In genomic region chr10:127233141-127233540, GRCm38 (mm10) we compare ENCODE assay signal across 14 mouse cellular contexts. TPM values are rescaled to one million over a fixed set of nuclear protein-coding genes. Genes with fewer than 3 reads are reported as not detected.
A peak's percentile ranks its signal among the peaks of the same experiment; 100 is the strongest.
DNase-seq lines count a peak whose midpoint lies in the region; ATAC-seq and TF ChIP-seq lines count a peak whose summit lies in the region.
"Had no signal": no experiment of that assay in that cellular context is flagged by ENCODE, and none has a peak within 500 bp of the region (broad histone marks: within the 10 kb centered on the region; RNA-seq: fewer than 3 reads in every experiment).

No protein-coding gene starts in this region.

- H3K9me3 ChIP-seq in midbrain, embryonic 13.5 days, result no peaks in the 10 kb centered on the region
- no peaks in the 10 kb centered on the region for H3K9me3 ChIP-seq in hindbrain, embryonic 14.5 days (ENCODE audit: control insufficient read depth, low read length)

- peaks cover 12% of the 10 kb centered on the region for H3K4me1 ChIP-seq in thymus, adult 2 months (replicated peaks; ENCODE audit: control insufficient read depth, insufficient read depth, low read length)
- no peaks in the 10 kb centered on the region for H3K4me1 ChIP-seq in midbrain, embryonic 13.5 days (replicated peaks)
- H3K4me1 ChIP-seq in hindbrain, embryonic 14.5 days (replicated peaks; ENCODE audit: control insufficient read depth, insufficient read depth, low read length), result no peaks in the 10 kb centered on the region

- H3K27ac ChIP-seq in layer of hippocampus, adult 2 months, result no peak overlapping the region
- H3K27ac ChIP-seq in thymus, adult 2 months (ENCODE audit: control insufficient read depth, insufficient read depth, low read length), result no peak overlapping the region
- no peak overlapping the region for H3K27ac ChIP-seq in midbrain, embryonic 13.5 days
- H3K27ac ChIP-seq in hindbrain, embryonic 14.5 days, result no peak overlapping the region

- H3K4me2 ChIP-seq in midbrain, embryonic 13.5 days (replicated peaks), result no peak overlapping the region
- no peak overlapping the region for H3K4me2 ChIP-seq in hindbrain, embryonic 14.5 days (replicated peaks)

- H3K36me3 ChIP-seq in thymus, adult 2 months (ENCODE audit: control insufficient read depth, insufficient read depth, low read length), result no peaks in the 10 kb centered on the region
- peaks cover 85% of the 10 kb centered on the region for H3K36me3 ChIP-seq in midbrain, embryonic 13.5 days
- peaks cover 92% of the 10 kb centered on the region for H3K36me3 ChIP-seq in hindbrain, embryonic 14.5 days (replicated peaks; ENCODE audit: control insufficient read depth, insufficient read depth)

- H3K4me3 ChIP-seq in layer of hippocampus, adult 2 months, result no peak overlapping the region
- no peak overlapping the region for H3K4me3 ChIP-seq in thymus, adult 2 months (ENCODE audit: control insufficient read depth, insufficient read depth, low read length)
- no peak overlapping the region for H3K4me3 ChIP-seq in midbrain, embryonic 13.5 days (replicated peaks)
- no peak overlapping the region for H3K4me3 ChIP-seq in hindbrain, embryonic 14.5 days (replicated peaks; ENCODE audit: low read length)

- whole genome bisulfite sequencing in thymus, adult 2 months, result 92% methylated on average over 9 of the region's 9 CpGs
- WGBS in midbrain, embryonic 13.5 days, result 82% methylated on average over 9 of the region's 9 CpGs
- 87% methylated on average over 9 of the region's 9 CpGs for WGBS in hindbrain, embryonic 14.5 days

- peak; percentile 59 for TF ChIP-seq CTCF in layer of hippocampus, adult 2 months (conservative IDR thresholded peaks at IDR 0.05)
- peak; percentile 40; the same call in 1 of the 2 replicates for TF ChIP-seq CTCF in thymus, adult 2 months (IDR thresholded peaks at IDR 0.05; ENCODE audit: borderline replicate concordance, control insufficient read depth, extremely low read depth, insufficient read depth, low read length, poor library complexity)

- no peak overlapping the region for H3K9ac ChIP-seq in midbrain, embryonic 13.5 days (replicated peaks)
- no peak overlapping the region for H3K9ac ChIP-seq in hindbrain, embryonic 14.5 days

- H3K27me3 ChIP-seq in thymus, adult 2 months (ENCODE audit: control insufficient read depth, insufficient read depth, low read length), result peaks cover 6% of the 10 kb centered on the region; the same call in 1 of the 2 replicates
- H3K27me3 ChIP-seq in midbrain, embryonic 13.5 days, result no peaks in the 10 kb centered on the region
- H3K27me3 ChIP-seq in hindbrain, embryonic 14.5 days (ENCODE audit: control insufficient read depth, insufficient read depth, low read length), result no peaks in the 10 kb centered on the region

- no peak for TF ChIP-seq POLR2A in thymus, adult 2 months (IDR thresholded peaks at IDR 0.05; ENCODE audit: control insufficient read depth, extremely low read depth, insufficient read depth, low read length, poor library complexity)

- DNase-seq in layer of hippocampus, adult 2 months (ENCODE audit: low spot score in 2 of 2), result no peak
- DNase-seq in layer of hippocampus, postnatal 36 days, result no peak
- peak; percentile 29 for DNase-seq in thymus, adult 2 months
- DNase-seq in thymus, adult 18-20 months, result no peak
- peak; percentile 57 for DNase-seq in brain, adult 2 months (ENCODE audit: low read depth, low spot score)
- no peak for DNase-seq in right cerebral cortex, postnatal 36 days (ENCODE audit: low spot score in 2 of 2)
- DNase-seq in hindbrain, embryonic 14.5 days (ENCODE audit: low spot score), result no peak
- DNase-seq: adrenal gland, postnatal 36 days; kidney, postnatal 25 days; midbrain, embryonic 14.5 days had no signal

- no peak for ATAC-seq in midbrain, embryonic 13.5 days
- ATAC-seq in hindbrain, embryonic 14.5 days (ENCODE audit: low FRiP score), result no peak
- ATAC-seq: forebrain, embryonic 14.5 days; Patski had no signal

RNA-seq across cellular contexts. Expression of gene Pip4k2c, which starts 21.8 kb away (rescaled TPM):
- total RNA-seq in layer of hippocampus, adult 2 months (2021), result 10 to 100 TPM; 98.0 to 98.6 TPM
- 10 to 100 TPM; 91.1 to 95.7 TPM for total RNA-seq in layer of hippocampus, postnatal 36 days (2021)
- polyA plus RNA-seq in thymus, adult 2 months (2012; rRNA removed), result 34.4 and 36.1 TPM in 2 replicates
- polyA plus RNA-seq in midbrain, embryonic 13.5 days (2015; fragmentation: Nextera tagmentation; extraction: Ambion mirVana), result 16.9 and 17.3 TPM in 2 replicates
- 16.8 and 17.1 TPM in 2 replicates for polyA plus RNA-seq in hindbrain, embryonic 14.5 days (2014; fragmentation: Nextera tagmentation; extraction: Ambion mirVana)

RNA-seq across cellular contexts. Expression of gene Kif5a, which starts 30.0 kb away (rescaled TPM):
- total RNA-seq in layer of hippocampus, adult 2 months (2021), result 100 to 1,000 TPM; 715 to 773 TPM
- 100 to 1,000 TPM; 715 to 742 TPM for total RNA-seq in layer of hippocampus, postnatal 36 days (2021)
- polyA plus RNA-seq in thymus, adult 2 months (2012; rRNA removed), result 1.2 and 1.5 TPM in 2 replicates
- 73.0 and 76.7 TPM in 2 replicates for polyA plus RNA-seq in midbrain, embryonic 13.5 days (2015; fragmentation: Nextera tagmentation; extraction: Ambion mirVana)
- 118 and 129 TPM in 2 replicates for polyA plus RNA-seq in hindbrain, embryonic 14.5 days (2014; fragmentation: Nextera tagmentation; extraction: Ambion mirVana)
- total RNA-seq: neutrophil, adult 5-6 weeks had no signal

RNA-seq across cellular contexts. Expression of gene Dctn2, which starts 33.0 kb away (rescaled TPM):
- 100 to 1,000 TPM; 259 to 272 TPM for total RNA-seq in layer of hippocampus, adult 2 months (2021)
- 100 to 1,000 TPM; 254 to 258 TPM for total RNA-seq in layer of hippocampus, postnatal 36 days (2021)
- 168 and 200 TPM in 2 replicates for polyA plus RNA-seq in thymus, adult 2 months (2012; rRNA removed)
- 310 TPM in 2 replicates for polyA plus RNA-seq in midbrain, embryonic 13.5 days (2015; fragmentation: Nextera tagmentation; extraction: Ambion mirVana)
- polyA plus RNA-seq in hindbrain, embryonic 14.5 days (2014; fragmentation: Nextera tagmentation; extraction: Ambion mirVana), result 281 and 296 TPM in 2 replicates

RNA-seq across cellular contexts. Expression of gene Dtx3, which starts 37.6 kb away (rescaled TPM):
- total RNA-seq in layer of hippocampus, adult 2 months (2021), result 100 to 1,000 TPM; 227 to 255 TPM
- total RNA-seq in layer of hippocampus, postnatal 36 days (2021), result 100 to 1,000 TPM; 238 TPM
- polyA plus RNA-seq in thymus, adult 2 months (2012; rRNA removed), result 222 and 263 TPM in 2 replicates
- polyA plus RNA-seq in midbrain, embryonic 13.5 days (2015; fragmentation: Nextera tagmentation; extraction: Ambion mirVana), result 195 and 234 TPM in 2 replicates
- 223 and 231 TPM in 2 replicates for polyA plus RNA-seq in hindbrain, embryonic 14.5 days (2014; fragmentation: Nextera tagmentation; extraction: Ambion mirVana)

RNA-seq across cellular contexts. Expression of gene Arhgef25, which starts 43.3 kb away (rescaled TPM):
- 100 to 1,000 TPM; 395 to 408 TPM for total RNA-seq in layer of hippocampus, adult 2 months (2021)
- 100 to 1,000 TPM; 359 to 363 TPM for total RNA-seq in layer of hippocampus, postnatal 36 days (2021)
- polyA plus RNA-seq in thymus, adult 2 months (2012; rRNA removed), result 4.2 and 5.6 TPM in 2 replicates
- polyA plus RNA-seq in midbrain, embryonic 13.5 days (2015; fragmentation: Nextera tagmentation; extraction: Ambion mirVana), result 20.2 and 24.5 TPM in 2 replicates
- 23.5 and 25.5 TPM in 2 replicates for polyA plus RNA-seq in hindbrain, embryonic 14.5 days (2014; fragmentation: Nextera tagmentation; extraction: Ambion mirVana)
- total RNA-seq: neutrophil, adult 5-6 weeks had no signal

Comparison
In these comparisons a context has a peak if more than half of its experiments do, and no peak if none do; other contexts are left out.
1. DNase-seq: peak in thymus, adult 2 months (single experiment) and brain, adult 2 months (single experiment); none in layer of hippocampus, adult 2 months (0 of 2), layer of hippocampus, postnatal 36 days (0 of 2), thymus, adult 18-20 months (0 of 2), right cerebral cortex, postnatal 36 days (0 of 2) and hindbrain, embryonic 14.5 days (single experiment).
2. RNA of gene Kif5a, which starts 30.0 kb away (polyA plus RNA-seq): 118 to 129 TPM in hindbrain, embryonic 14.5 days and 73.0 to 76.7 TPM in midbrain, embryonic 13.5 days; 1.2 to 1.5 TPM in thymus, adult 2 months; every median in the first group is over 10 times any median in the second.